Mouse (Mus musculus): ENCODE measurements around the gene Eid1. TPM values are rescaled to one million over a fixed set of nuclear protein-coding genes. Genes with fewer than 3 reads are reported as not detected.

Gene Eid1
- polyA plus RNA-seq, 1 experiment from 2014 or later: 336 TPM

DNA sequence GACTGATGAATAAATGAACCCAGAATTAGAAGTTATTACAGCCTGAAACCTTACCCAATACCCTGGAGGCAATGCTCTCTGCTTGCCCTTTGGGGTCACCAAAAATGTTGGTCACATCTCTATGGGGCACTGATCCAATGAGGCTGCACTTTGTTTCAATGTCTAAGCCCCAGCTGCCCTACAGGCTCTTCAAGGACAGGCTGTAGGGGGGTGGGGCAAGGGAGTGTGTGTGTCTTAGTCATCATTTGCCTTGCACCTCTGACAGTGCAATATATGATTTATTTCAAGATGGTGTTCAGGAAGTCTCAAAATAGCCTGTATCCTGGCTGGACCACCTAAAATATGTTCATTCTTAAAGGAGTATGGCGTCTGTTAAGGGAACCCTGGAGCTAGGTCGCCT is 28.7 kb downstream of the Eid1 start:
- Histone ChIP-seq H3K4me1 (ENCODE audit: control insufficient read depth, insufficient read depth, low read length) (no peaks in the 10 kb centered on the region), H3K27ac (replicated peaks; ENCODE audit: low read depth, low read length) (no peak overlapping the region), H3K4me2 (ENCODE audit: low read depth, low read length) (no peak overlapping the region), H3K9me3 (replicated peaks; ENCODE audit: control insufficient read depth, low read length) (no peaks in the 10 kb centered on the region), H3K9ac (replicated peaks; ENCODE audit: low read length) (no peak overlapping the region), H3K27me3 (ENCODE audit: control insufficient read depth, insufficient read depth, low read length) (no peaks in the 10 kb centered on the region), H3K36me3 (replicated peaks; ENCODE audit: control insufficient read depth, insufficient read depth, low read depth, low read length) (no peaks in the 10 kb centered on the region), H3K4me3 (ENCODE audit: low read depth, low read length) (no peak overlapping the region)
- ATAC-seq (replicated peaks; ENCODE audit: insufficient number of reproducible peaks, low FRiP score, low TSS enrichment, low read depth) (no peak), DNase-seq (ENCODE audit: low spot score) (no peak)
- 81% methylated on average over 2 of the region's 2 CpGs for WGBS

- Histone ChIP-seq H3K36me3 (replicated peaks; ENCODE audit: control insufficient read depth, insufficient read depth, low read depth, low read length) (no peaks in the 10 kb centered on the region), H3K4me3 (ENCODE audit: low read depth, low read length) (no peak overlapping the region), H3K27ac (replicated peaks; ENCODE audit: low read depth, low read length) (no peak overlapping the region), H3K4me2 (ENCODE audit: low read depth, low read length) (no peak overlapping the region), H3K9ac (replicated peaks; ENCODE audit: low read length) (no peak overlapping the region), H3K27me3 (ENCODE audit: control insufficient read depth, insufficient read depth, low read length) (no peaks in the 10 kb centered on the region), H3K4me1 (ENCODE audit: control insufficient read depth, insufficient read depth, low read length) (no peaks in the 10 kb centered on the region), H3K9me3 (replicated peaks; ENCODE audit: control insufficient read depth, low read length) (no peaks in the 10 kb centered on the region)
- WGBS: 95% methylated on average over 2 of the region's 2 CpGs
- DNase-seq (ENCODE audit: low spot score) (no peak), ATAC-seq (replicated peaks; ENCODE audit: insufficient number of reproducible peaks, low FRiP score, low TSS enrichment, low read depth) (no peak)
Measured at GRCm38 (mm10) chr2:125702851-125703250, 30.0 kb downstream of the Eid1 start.

DNA sequence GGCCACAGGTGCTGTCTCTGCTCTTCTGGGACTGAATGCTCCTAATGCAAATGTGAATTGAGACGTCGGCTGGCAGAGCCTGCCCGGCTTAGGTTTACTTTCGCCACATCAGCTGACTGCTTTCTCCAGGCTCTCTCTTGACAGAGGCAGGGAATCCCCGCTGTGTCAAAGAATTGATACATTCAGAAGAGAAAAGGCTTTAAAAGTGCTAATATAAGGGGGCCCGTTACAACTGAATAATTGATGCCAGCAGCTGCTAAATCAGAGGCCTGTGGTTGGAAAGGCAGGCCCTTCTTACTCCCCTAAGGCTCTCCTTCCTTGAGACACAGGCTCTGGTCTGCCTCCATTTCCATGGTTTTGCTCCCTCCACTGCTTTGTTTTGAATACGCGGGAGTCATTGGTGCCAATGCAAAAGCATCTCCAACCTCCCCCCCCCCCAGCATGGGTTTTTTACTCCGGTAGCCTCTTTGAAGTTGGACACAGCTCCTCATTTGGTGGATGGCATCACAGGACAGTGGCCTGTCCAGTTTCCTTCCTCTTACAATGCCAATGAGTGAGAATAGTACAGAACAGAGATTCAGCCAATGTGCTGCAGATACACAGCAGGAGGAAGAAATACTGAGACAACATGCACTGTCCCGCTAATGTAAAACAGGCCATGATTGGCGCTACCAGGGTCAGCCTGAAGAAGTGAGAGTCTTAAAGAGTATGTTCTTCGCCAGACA is 32.2 kb downstream of the Eid1 start:
- DNase-seq (ENCODE audit: low spot score) (peak; percentile 33), ATAC-seq (replicated peaks; ENCODE audit: insufficient number of reproducible peaks, low FRiP score, low TSS enrichment, low read depth) (peak; percentile 46; the same call in 1 of the 2 replicates)
- Histone ChIP-seq H3K27ac (replicated peaks; ENCODE audit: low read depth, low read length) (no peak overlapping the region), H3K36me3 (replicated peaks; ENCODE audit: control insufficient read depth, insufficient read depth, low read depth, low read length) (no peaks in the 10 kb centered on the region), H3K9ac (replicated peaks; ENCODE audit: low read length) (no peak overlapping the region), H3K9me3 (replicated peaks; ENCODE audit: control insufficient read depth, low read length) (no peaks in the 10 kb centered on the region), H3K4me3 (ENCODE audit: low read depth, low read length) (no peak overlapping the region), H3K27me3 (ENCODE audit: control insufficient read depth, insufficient read depth, low read length) (no peaks in the 10 kb centered on the region), H3K4me2 (ENCODE audit: low read depth, low read length) (no peak overlapping the region), H3K4me1 (ENCODE audit: control insufficient read depth, insufficient read depth, low read length) (no peaks in the 10 kb centered on the region)
- 36% methylated on average over 12 of the region's 12 CpGs for WGBS

DNA sequence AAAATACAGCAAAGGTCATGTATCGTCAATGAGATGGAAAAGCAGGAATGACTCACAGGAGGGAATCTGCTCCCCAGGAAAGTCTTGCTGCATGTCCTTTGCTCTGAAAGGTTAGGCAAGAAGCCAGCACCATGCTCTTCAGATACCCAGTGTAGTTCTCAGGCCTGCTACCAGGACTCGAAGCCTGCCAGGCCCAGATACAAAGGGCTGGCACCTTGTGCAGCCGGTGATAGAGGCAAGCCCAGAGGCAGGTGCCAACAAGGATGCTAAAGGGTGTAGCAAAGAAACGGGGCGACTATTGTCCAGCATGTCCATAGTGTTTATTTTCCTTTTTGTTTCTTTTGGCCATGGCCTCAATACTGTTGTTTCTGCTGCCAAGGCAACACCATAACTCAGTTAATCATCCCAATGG is 33.6 kb downstream of the Eid1 start:
- no peak for DNase-seq (ENCODE audit: low spot score)
- WGBS: 82% methylated on average over 5 of the region's 5 CpGs
- no peaks in the 10 kb centered on the region for H3K9me3 ChIP-seq (replicated peaks; ENCODE audit: control insufficient read depth, low read length)

DNA sequence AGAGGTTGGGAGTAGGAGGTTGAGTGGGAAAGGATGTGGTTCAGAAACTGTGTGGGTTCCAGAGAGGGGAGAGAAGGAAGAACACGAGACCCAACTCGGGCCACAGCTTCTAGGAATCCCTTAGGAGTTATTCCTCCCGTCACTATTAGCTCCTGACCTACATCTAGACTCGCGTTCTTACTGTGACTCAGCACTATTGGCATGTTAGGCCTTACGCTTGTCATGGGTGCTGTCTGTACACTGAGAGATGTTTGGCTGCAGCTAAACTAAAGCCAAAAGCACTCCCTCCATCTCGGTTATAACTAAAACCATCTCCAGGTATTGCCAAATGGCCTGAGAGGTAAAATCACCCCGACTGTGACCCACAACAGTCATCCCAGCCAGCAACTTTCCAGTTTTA is 43.7 kb downstream of the Eid1 start:
- no peak overlapping the region for H3K9ac ChIP-seq (replicated peaks; ENCODE audit: low read length)
- 85% methylated on average over 8 of the region's 8 CpGs for WGBS
- no peak overlapping the region for H3K4me3 ChIP-seq (ENCODE audit: low read depth, low read length)
- no peaks in the 10 kb centered on the region for H3K36me3 ChIP-seq (replicated peaks; ENCODE audit: control insufficient read depth, insufficient read depth, low read depth, low read length)
- peaks cover 3% of the 10 kb centered on the region for H3K27me3 ChIP-seq (ENCODE audit: control insufficient read depth, insufficient read depth, low read length)
- H3K9me3 ChIP-seq (replicated peaks; ENCODE audit: control insufficient read depth, low read length): no peaks in the 10 kb centered on the region
- no peak for DNase-seq (ENCODE audit: low spot score)
- H3K4me2 ChIP-seq (ENCODE audit: low read depth, low read length): no peak overlapping the region
- no peak overlapping the region for H3K27ac ChIP-seq (replicated peaks; ENCODE audit: low read depth, low read length)
- ATAC-seq (replicated peaks; ENCODE audit: insufficient number of reproducible peaks, low FRiP score, low TSS enrichment, low read depth): no peak
- no peaks in the 10 kb centered on the region for H3K4me1 ChIP-seq (ENCODE audit: control insufficient read depth, insufficient read depth, low read length)

More for the DNA sequence above, 33.6 kb downstream of the Eid1 start:
- no peaks in the 10 kb centered on the region for H3K4me1 ChIP-seq (ENCODE audit: control insufficient read depth, insufficient read depth, low read length)
- no peak overlapping the region for H3K4me3 ChIP-seq (ENCODE audit: low read depth, low read length)
- ATAC-seq (replicated peaks; ENCODE audit: insufficient number of reproducible peaks, low FRiP score, low TSS enrichment, low read depth): no peak
- no peak overlapping the region for H3K27ac ChIP-seq (replicated peaks; ENCODE audit: low read depth, low read length)
- H3K27me3 ChIP-seq (ENCODE audit: control insufficient read depth, insufficient read depth, low read length): no peaks in the 10 kb centered on the region
- no peak overlapping the region for H3K9ac ChIP-seq (replicated peaks; ENCODE audit: low read length)
- no peaks in the 10 kb centered on the region for H3K36me3 ChIP-seq (replicated peaks; ENCODE audit: control insufficient read depth, insufficient read depth, low read depth, low read length)
- H3K4me2 ChIP-seq (ENCODE audit: low read depth, low read length): no peak overlapping the region

- DNase-seq (ENCODE audit: low spot score) (peak; percentile 23), ATAC-seq (replicated peaks; ENCODE audit: insufficient number of reproducible peaks, low FRiP score, low TSS enrichment, low read depth) (no peak)
- H3K27me3 ChIP-seq (ENCODE audit: control insufficient read depth, insufficient read depth, low read length): peaks cover 24% of the 10 kb centered on the region
- no peak overlapping the region for H3K27ac ChIP-seq (replicated peaks; ENCODE audit: low read depth, low read length)
- 2% methylated on average over 18 of the region's 18 CpGs for WGBS
- H3K4me2 ChIP-seq (ENCODE audit: low read depth, low read length): peak overlapping the region; percentile 96
- no peaks in the 10 kb centered on the region for H3K36me3 ChIP-seq (replicated peaks; ENCODE audit: control insufficient read depth, insufficient read depth, low read depth, low read length)
- H3K4me3 ChIP-seq (ENCODE audit: low read depth, low read length): peak overlapping the region; percentile 49
- H3K4me1 ChIP-seq (ENCODE audit: control insufficient read depth, insufficient read depth, low read length): no peaks in the 10 kb centered on the region
- no peaks in the 10 kb centered on the region for H3K9me3 ChIP-seq (replicated peaks; ENCODE audit: control insufficient read depth, low read length)
- H3K9ac ChIP-seq (replicated peaks; ENCODE audit: low read length): peak overlapping the region; percentile 50
Measured at GRCm38 (mm10) chr2:125723086-125723407, 50.2 kb downstream of the Eid1 start.

- Histone ChIP-seq H3K36me3 (replicated peaks; ENCODE audit: control insufficient read depth, insufficient read depth, low read depth, low read length) (no peaks in the 10 kb centered on the region), H3K4me2 (ENCODE audit: low read depth, low read length) (peak overlapping the region; percentile 96), H3K27ac (replicated peaks; ENCODE audit: low read depth, low read length) (no peak overlapping the region), H3K4me1 (ENCODE audit: control insufficient read depth, insufficient read depth, low read length) (no peaks in the 10 kb centered on the region), H3K4me3 (ENCODE audit: low read depth, low read length) (peak overlapping the region; percentile 49), H3K27me3 (ENCODE audit: control insufficient read depth, insufficient read depth, low read length) (peaks cover 24% of the 10 kb centered on the region), H3K9me3 (replicated peaks; ENCODE audit: control insufficient read depth, low read length) (no peaks in the 10 kb centered on the region), H3K9ac (replicated peaks; ENCODE audit: low read length) (peak overlapping the region; percentile 50)
- no peak for DNase-seq (ENCODE audit: low spot score)
- peak; percentile 87 for ATAC-seq (replicated peaks; ENCODE audit: insufficient number of reproducible peaks, low FRiP score, low TSS enrichment, low read depth)
- WGBS: 0% methylated on average over 31 of the region's 34 CpGs
Measured at GRCm38 (mm10) chr2:125723408-125724085, 50.7 kb downstream of the Eid1 start.

DNA sequence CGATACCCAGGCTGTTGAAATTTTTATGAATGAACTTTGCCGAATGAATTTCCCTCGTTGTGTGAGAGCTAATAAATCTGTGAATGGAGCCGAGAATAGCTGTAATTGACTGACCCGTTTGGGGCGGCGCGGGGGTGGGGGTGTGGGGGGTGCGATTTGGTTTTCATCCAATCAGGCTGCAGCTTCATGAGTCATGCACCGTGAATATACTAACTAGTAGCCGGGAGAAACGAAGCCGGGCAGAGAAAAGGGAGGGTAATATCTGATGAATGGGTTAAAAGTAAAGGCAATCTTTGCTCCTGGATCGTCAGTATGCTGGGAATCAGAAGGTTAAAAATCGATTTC is 51.2 kb downstream of the Eid1 start, which contains the start of gene Shc4:
Gene Shc4 (minus strand): TSS at position 63 of the 345 bp plus-strand sequence.
- DNase-seq (ENCODE audit: low spot score) (peak; percentile 65), ATAC-seq (replicated peaks; ENCODE audit: insufficient number of reproducible peaks, low FRiP score, low TSS enrichment, low read depth) (peak; percentile 58)
- H3K4me2 ChIP-seq (ENCODE audit: low read depth, low read length): peak within 1 kb of the TSS; percentile 96
- H3K27me3 ChIP-seq (ENCODE audit: control insufficient read depth, insufficient read depth, low read length): peaks cover 24% of the 10 kb centered on the region
- H3K9me3 ChIP-seq (replicated peaks; ENCODE audit: control insufficient read depth, low read length): no peaks in the 10 kb centered on the region
- no peaks in the 10 kb centered on the region for H3K4me1 ChIP-seq (ENCODE audit: control insufficient read depth, insufficient read depth, low read length)
- no peaks in the 10 kb centered on the region for H3K36me3 ChIP-seq (replicated peaks; ENCODE audit: control insufficient read depth, insufficient read depth, low read depth, low read length)
- WGBS: under 1% methylated on average over 15 of the region's 15 CpGs
- H3K4me3 ChIP-seq (ENCODE audit: low read depth, low read length): peak within 1 kb of the TSS; percentile 49
- peak within 1 kb of the TSS; percentile 50 for H3K9ac ChIP-seq (replicated peaks; ENCODE audit: low read length)
- H3K27ac ChIP-seq (replicated peaks; ENCODE audit: low read depth, low read length): no peak within 1 kb of the TSS
